Mouse (Mus musculus) spleen, postnatal 4 days (tissue): ENCODE results near the gene F10.
A peak's percentile ranks its signal among the peaks of the same experiment; 100 is the strongest.
"Not testable (repeated sequence)": the region's sequence is repeated elsewhere in the genome, so short reads cannot be mapped to it uniquely, and the experiment has no call there.

Experiments used
- DNase-seq, 2 experiments: peaks; one replicate each; pipeline ENCODE4 v3.0.0; 2022; ENCODE audit warnings: low spot score in 2 of 2

The F10 gene

GRCm38 (mm10) chr8:13060441-13061150, 23.5 kb downstream of the F10 start, which contains the start of gene Proz:
Gene Proz, plus strand, starts transcription at chr8:13060914.
- no peak for DNase-seq

GRCm38 (mm10) chr8:13063112-13063511, 26.0 kb downstream of the F10 start:
- no peak for DNase-seq

GRCm38 (mm10) chr8:13073255-13073654, 36.1 kb downstream of the F10 start:
- DNase-seq = no peak

- DNase-seq = peak in 1 of 2 experiments; percentile 19
Observed at GRCm38 (mm10) chr8:13075044-13075443, 37.9 kb downstream of the F10 start.

GRCm38 (mm10) chr8:13075579-13075978, 38.5 kb downstream of the F10 start:
- DNase-seq = not testable (repeated sequence)

GRCm38 (mm10) chr8:13077542-13077941, 40.4 kb downstream of the F10 start:
- no peak for DNase-seq

- DNase-seq = peak; percentile 92 to 97
Observed at GRCm38 (mm10) chr8:13104691-13105086, 67.6 kb downstream of the F10 start.

GRCm38 (mm10) chr8:13105087-13105881, 68.2 kb downstream of the F10 start, which contains the start of the genes Pcid2 and Cul4a:
Gene Pcid2, minus strand, starts transcription at chr8:13105459.
Gene Cul4a, plus strand, starts transcription at chr8:13105621.
- peak; percentile 97 to 99 for DNase-seq

GRCm38 (mm10) chr8:13105908-13106551, 68.9 kb downstream of the F10 start:
- peak; percentile 68 to 88 for DNase-seq
